Mouse (Mus musculus): ENCODE data around the gene Sema4a.

GRCm38 (mm10) chr3:88440500-88441381 lies 20.2 kb downstream of the Sema4a start:
- TF ChIP-seq CTCF (IDR thresholded peaks at IDR 0.05; ENCODE audit: extremely low read depth, insufficient read depth, insufficient read length, insufficient replicate concordance): peak; percentile 43; the same call in 1 of the 2 replicates
- TF ChIP-seq POLR2A (IDR thresholded peaks at IDR 0.05; ENCODE audit: low read depth, low read length): no peak
